Mouse (Mus musculus) cerebellum, adult 2 months (tissue): ENCODE results near the gene Mnt.

Experiments
- CTCF ChIP-seq: fragments of 200-500 bp; IDR thresholded peaks from 2 replicates; pipeline ENCODE4 v1.5.1; 2011; ENCODE audit warnings: low read depth, mild to moderate bottlenecking, control low read depth, low read length, moderate library complexity, borderline replicate concordance; ENCODE audit not compliant: insufficient read depth
- POLR2A ChIP-seq: fragments of 200-500 bp; IDR thresholded peaks from 2 replicates; pipeline ENCODE4 v1.6.1; 2011; ENCODE audit warnings: low read length, control low read depth, borderline replicate concordance; ENCODE audit not compliant: insufficient read depth

DNA sequence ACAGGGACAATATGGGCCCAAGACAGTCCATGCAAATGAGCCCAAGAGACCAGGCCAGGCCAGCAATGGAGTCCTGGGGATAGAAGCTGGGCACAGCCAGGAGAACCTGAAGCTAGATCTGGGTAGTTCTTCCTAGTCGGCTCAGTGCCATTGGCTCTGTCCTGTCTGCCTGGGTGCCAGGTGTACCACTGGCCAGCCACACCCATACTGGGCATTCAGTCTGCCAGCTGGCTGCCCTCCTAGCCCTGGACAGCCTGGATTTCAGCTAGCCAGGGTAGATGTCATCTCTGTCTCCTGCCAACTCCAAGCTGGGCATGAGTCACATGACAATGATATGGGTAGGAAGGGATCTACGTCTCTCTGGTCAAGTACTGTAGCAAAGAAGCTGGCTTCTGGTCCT is 36.5 kb downstream of the Mnt start:
- no peak for TF ChIP-seq CTCF
- no peak for TF ChIP-seq POLR2A
